ENCODE assay signal across 16 mouse cellular contexts in genomic region chr13:59015360-59015759, GRCm38 (mm10).
"Had no signal": no experiment of that assay in that cellular context is flagged by ENCODE, and none has a peak within 500 bp of the region (broad histone marks: within the 10 kb centered on the region; RNA-seq: fewer than 3 reads in every experiment).

No protein-coding gene starts in this region.

- H3K4me3 ChIP-seq: neural tube, embryonic 13.5 days; neural tube, embryonic 15.5 days; stomach, embryonic 15.5 days had no signal

- H3K27ac ChIP-seq: neural tube, embryonic 13.5 days; neural tube, embryonic 15.5 days; stomach, embryonic 15.5 days; stomach, postnatal 0 days had no signal

- H3K9ac ChIP-seq: neural tube, embryonic 13.5 days; neural tube, embryonic 15.5 days; stomach, embryonic 15.5 days had no signal

- DNase-seq: retina, postnatal 1 day; right cerebral cortex, adult 18-20 months; right cerebral cortex, postnatal 14 days; right cerebral cortex, postnatal 25 days; right cerebral cortex, postnatal 4 days; spleen, adult 18-20 months; thymus, adult 18-20 months; thymus, adult 2 months; thymus, postnatal 14 days; thymus, postnatal 25 days; thymus, postnatal 36 days; thymus, postnatal 4 days had no signal

- H3K36me3 ChIP-seq: neural tube, embryonic 13.5 days; neural tube, embryonic 15.5 days; stomach, embryonic 15.5 days had no signal

- H3K4me2 ChIP-seq: neural tube, embryonic 13.5 days; neural tube, embryonic 15.5 days; stomach, embryonic 15.5 days had no signal

- H3K9me3 ChIP-seq: neural tube, embryonic 13.5 days; neural tube, embryonic 15.5 days; stomach, embryonic 15.5 days had no signal

- H3K27me3 ChIP-seq: neural tube, embryonic 13.5 days; neural tube, embryonic 15.5 days; stomach, embryonic 15.5 days had no signal
